Mouse (Mus musculus): ENCODE measurements around the gene Cyp2t4. TPM values are rescaled to one million over a fixed set of nuclear protein-coding genes. Genes with fewer than 3 reads are reported as not detected.

Cyp2t4 gene
- total and polyA plus RNA-seq, 3 experiments: not detected

DNA sequence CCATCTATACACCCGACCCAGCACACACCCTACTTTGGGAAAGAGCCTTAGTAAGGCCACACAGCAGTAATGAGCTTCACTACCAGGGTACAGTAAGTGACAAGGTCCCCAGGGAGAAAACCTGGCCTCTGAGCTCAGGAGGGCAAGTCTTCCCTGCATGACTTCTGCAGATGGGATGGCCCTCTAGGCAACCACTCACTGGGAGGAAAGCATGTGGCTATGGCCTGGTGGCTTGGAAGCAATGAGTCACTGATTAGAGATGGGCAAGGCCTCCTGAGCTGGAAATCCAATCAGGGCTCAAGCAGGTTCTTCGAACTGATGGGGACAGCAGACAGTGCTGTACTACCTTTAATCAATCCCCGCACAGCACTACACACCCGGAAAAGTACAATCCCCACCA lies 8.2 kb downstream of the Cyp2t4 start:
- peak; percentile 76 for DNase-seq

DNA sequence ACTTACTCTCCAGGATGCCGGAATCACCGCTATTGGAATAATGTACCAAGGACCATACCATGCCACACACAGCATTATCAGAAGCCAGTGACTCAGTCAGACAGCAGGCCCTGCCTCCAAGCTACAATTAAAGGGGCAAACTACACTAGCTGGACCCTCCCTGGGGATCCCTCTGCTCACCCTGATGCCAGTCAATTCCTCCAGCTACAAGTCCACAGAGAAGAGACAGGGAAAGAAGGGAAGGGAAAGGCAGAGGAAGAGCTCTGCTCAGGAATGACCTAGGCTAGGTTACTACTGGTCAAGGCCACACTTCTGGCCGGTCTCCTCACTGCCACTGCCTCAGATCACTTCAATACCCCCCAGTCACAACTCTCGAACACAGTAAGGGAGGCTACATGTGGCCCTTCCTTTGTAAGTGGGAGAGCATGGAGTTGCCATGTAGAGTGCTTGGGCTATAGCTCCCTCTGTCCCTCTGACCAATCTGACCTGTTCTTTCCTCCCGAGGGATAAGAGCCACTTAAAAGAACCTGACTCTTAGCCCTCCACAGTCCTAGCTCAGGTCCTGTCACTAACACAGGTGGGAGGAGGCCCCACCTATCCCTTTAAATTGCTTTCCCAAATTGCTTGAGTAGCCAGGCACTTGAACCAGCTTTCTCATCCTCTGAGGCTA lies 9.4 kb downstream of the Cyp2t4 start:
- DNase-seq: peak; percentile 62

DNA sequence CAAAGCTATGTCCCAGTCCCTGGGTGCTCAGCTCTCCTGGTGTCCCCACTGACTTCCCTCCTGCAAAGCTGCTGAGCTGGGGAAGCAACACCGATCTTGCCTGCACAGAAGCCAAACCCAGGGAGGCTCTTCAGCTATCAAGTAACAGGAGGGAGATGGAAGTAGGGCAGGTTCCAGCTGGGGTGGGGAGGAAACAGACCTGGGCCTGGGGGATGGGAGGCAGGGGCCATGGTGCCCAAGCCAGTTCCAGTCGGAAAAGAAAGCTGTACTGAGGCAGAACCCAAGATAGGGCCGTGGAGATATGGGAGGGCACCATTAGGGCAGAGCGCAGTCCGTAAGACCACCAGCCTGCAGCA lies 9.9 kb downstream of the Cyp2t4 start:
- DNase-seq: no peak

DNA sequence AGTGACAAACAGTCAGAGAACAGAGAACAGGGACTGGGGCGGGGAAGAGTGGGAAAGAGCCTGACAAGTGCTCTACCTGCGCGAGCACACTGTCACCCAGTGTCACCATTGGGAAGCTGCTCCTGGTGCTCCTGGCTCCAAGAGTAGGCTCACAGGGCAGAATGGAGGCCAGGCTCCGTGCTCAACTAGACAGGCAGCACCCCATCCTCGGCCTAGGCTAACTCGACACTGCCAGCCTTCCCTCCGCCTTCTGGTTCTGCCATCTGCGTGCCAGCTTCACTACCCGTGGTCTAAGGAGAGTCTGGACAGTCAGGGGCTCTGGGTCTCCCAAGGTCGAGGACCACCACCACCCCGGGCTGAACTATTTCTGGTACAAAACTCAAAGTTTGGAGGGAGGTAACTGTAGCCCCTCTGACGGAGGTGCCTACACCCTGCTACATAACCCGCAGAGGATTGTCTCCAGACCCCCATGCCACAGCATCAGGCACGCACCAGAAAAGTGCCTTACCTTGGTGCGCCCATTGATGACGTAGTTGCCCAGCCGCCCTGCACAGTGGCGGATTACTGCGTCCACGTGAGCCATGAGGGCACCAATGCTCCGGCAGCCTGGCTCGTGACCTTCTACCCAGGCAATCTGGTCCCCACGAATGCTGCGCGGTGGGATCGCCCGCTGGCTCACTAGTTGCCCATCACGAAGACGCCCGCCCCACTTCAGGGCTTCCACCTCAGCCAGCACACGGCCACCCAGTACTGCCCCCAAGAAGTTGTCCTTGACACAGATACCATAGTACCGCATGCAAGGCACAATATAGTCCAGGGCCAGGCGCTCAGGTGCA lies 10.8 kb downstream of the Cyp2t4 start:
- peak; percentile 77 for DNase-seq

DNA sequence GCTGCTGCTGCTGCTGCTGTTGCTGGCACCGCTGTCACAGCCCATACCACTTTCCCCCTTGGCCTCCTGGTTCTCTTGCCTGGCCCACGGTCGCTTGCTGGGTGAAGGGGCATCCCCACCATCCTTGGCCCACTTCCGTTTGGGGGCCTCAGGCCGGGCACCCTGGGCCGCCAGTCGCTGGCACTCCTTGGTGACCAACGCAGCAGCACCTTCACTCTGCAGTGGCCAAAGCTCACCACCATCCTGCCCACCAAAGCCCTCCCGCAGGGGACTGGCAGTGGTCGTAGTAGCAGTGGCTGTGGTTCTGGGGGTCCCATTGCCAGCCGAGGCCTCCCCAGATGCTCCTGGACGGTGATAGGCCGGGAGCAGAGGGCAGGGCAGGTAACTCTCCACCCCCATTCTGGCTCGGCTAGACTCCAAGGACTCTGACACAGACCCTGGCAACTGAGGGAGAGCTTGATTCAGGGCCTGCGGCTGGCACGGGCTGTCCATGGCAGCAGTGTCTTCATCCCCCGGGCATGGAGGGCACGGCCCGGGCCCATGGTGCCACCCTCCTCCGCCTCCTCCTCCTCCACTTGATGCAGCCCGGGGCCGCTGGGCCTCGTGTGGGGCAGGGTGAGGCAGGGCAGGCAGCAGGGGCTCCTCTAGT lies 11.6 kb downstream of the Cyp2t4 start:
- peak; percentile 94 for DNase-seq

DNA sequence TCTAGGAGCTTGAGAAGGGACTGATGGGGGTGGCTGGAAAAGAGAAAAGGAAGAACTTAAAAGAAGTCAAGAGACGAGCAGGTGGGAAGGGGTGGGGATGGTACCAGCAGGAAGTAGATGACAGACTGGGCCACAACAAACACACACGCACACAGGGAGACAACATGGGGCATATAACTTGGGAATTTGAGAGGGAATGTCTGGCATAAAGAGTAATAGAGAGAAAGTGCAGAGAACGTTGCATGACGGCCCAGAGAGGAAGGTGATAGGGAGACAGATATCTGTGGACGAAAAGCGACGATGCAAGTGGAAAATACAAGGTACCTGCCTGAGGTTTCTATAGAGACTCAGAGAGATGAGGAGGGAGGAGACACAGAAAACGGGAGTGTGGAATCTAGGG lies 12.2 kb downstream of the Cyp2t4 start:
- no peak for DNase-seq

DNA sequence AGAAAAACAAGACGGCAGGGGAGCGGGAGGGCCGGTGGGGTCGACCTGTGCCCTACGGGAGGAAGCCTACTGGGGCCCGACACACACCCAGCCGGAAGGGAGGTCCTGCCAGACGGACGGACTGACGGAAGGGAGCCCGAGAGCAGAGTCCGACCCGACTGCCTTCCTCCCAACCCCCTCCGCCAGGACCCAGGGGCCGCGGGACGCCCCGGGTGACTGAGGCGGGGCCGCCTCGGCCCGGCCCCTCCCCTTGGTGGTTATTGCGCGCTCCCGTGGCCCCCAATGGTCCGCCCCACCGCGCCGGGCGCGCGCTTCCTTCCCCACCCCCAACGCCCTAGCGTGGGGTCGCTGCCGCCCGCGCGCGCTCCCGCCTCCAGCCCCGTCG lies 12.7 kb downstream of the Cyp2t4 start:
- peak; percentile 97 for DNase-seq

DNA sequence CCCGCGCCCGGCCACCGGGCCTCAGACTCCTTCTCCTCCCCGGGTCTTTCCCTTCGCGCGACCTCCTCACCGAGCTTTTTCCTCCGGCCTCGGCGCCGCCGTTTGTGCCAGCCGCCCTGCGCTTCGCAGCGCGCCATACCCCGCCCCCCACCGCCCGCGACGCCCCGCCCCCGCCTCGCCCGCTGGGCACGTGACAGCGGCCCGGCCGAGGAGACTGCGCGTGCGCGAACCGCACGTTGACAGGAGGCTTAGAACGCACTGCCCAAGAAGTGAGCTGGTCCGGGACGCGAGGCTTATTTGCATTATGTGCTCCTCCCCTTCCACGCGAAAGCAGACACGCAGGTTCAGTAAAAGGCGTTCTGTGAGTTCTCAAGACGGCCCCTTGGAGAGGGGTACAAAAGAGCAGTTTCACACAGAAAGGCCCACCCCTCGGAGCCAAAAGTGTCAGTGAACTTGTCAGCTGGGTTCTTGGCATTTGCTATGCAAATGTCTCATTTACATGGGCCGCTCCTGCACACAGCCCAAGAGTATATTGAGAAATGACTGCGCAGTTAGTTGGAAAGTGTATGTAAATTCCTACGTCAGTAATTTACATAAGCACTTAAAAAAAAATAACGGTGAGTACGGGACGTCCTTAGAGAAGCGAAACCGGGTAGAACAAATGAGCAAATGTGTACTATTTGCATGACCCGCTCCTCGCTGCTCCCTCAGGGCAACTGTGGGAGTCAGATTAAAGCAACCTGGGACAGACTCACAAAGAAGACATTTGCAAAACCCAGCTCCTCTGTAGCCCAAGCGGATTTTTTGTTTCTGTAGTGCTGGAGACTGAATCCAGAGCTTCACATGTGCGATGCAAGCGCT lies 13.3 kb downstream of the Cyp2t4 start, which contains the start of gene Egln2:
TSS of gene Egln2 (minus strand) at position 189 of the 861 bp plus-strand sequence.
- peak; percentile 97 for DNase-seq

DNA sequence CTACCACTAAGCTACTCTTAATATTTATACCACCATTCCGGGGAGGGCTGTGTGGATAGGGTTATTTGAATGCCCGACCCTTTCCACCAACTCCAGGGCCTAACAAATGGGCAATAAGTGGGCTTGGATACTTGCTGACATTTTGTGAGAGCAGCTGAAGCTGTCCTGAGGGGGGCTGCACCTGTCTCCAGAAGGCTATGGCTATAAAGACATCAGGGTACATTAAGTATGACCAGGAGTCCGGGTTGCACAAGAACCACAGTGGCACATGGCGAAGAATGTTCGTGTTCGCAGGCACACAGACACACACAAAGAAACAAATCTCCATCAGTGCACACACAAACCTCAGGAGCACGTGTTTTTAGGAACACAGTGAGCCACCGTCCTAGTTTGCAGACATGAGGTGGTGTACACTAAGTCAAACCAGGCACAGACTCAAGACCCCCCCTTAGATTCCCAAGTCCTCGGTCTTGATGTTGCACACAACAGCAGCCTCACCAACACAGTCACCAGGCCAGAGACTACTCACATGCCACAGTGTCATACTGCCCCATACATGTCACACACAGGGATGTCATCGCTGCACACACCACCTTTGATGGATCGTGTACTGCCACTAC lies 14.1 kb downstream of the Cyp2t4 start:
- no peak for DNase-seq

DNA sequence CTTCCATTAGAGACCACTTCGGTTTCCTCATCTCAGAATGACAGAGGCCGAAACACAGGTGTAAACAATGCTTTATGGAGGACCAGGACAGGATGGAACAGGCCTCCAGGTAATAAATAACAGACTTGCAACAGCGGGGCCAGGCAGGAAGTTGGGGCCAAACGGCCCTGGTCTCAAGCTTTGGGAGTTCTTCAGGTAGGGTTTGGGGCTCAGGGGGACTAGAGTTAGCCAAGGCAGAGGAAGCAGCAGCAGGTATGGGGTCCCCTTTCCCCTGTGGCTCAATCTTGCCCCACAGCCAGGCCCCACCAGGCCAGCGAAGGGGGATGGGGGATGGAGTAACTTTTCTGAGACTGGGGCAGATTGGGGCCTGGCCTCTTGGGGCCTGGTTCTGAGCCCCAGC lies 14.9 kb downstream of the Cyp2t4 start:
- DNase-seq: no peak

DNA sequence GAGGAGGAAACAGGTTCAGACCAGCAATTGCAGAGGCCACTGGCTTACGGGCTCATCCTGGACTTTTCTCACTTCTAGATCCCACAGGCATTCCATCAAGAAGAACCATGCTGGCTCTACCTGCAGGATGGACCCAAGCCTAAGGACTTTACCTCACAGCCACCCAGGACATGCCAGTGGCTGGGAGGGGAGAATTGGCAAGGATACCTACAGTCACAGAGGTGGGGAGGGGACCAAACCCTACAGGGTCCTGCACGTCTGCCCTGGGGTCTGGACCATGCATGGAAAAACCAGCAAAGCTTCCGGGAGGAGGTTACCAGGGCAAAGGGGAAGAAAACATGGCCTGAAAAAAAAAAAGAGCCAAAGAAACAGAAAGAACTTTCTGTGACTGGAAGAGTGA lies 17.5 kb downstream of the Cyp2t4 start:
- DNase-seq: no peak

DNA sequence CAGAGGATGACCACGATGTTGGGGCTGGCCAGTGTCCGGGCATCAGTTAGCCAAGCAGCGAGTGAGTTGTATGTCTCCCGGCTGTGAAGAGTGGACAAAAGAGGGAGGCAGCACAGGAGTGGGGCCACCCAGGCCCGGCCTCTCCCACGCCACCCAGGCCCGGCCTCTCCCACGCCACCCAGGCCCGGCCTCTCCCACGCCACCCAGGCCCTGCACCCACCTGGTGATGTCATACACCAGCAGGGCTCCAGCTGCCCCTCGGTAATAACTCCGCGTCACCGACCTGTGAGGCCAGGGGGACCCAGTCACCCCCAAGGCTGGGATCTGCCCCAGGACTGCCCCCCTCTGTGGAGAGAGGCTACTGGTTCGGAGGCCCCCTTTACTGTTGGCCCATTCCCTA lies 21.0 kb downstream of the Cyp2t4 start:
- DNase-seq: no peak

DNA sequence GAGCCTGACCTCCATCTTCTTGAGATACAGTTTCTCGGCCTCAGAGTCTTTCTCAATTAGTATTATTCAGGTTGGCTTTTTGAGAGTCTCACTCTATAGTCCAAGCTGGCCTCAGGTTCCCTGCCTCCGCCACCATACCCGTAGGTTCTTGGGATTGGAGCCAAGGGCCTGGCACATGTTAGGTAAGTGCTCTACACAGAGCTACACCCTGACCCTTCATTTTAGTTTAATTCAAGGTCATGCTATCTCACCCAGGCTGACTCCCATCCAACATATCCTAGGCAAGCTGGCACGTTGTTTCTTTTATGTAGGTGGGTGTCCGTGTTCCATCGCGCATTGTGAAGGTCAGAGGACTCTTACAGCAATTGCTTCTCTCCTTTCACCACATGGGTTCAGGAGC lies 21.4 kb downstream of the Cyp2t4 start:
- no peak for DNase-seq

DNA sequence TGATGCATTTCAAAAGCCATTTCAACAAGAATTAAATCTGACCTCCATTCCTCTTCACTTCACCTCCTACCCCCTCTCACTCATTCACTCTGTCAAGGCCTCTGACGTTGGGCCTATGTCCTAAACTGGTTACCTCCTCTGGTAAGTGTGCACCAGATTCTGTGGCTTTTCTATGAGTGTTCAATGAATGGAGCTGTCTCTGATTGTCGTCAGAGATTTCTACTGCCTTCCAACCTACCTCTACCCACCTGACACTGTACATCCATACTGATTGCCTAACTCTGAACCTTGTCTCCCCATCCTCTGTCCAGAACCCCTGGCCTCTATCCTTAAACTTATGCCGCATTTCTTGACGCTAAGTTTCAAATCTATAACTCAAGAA lies 24.4 kb downstream of the Cyp2t4 start:
- no peak for DNase-seq

DNA sequence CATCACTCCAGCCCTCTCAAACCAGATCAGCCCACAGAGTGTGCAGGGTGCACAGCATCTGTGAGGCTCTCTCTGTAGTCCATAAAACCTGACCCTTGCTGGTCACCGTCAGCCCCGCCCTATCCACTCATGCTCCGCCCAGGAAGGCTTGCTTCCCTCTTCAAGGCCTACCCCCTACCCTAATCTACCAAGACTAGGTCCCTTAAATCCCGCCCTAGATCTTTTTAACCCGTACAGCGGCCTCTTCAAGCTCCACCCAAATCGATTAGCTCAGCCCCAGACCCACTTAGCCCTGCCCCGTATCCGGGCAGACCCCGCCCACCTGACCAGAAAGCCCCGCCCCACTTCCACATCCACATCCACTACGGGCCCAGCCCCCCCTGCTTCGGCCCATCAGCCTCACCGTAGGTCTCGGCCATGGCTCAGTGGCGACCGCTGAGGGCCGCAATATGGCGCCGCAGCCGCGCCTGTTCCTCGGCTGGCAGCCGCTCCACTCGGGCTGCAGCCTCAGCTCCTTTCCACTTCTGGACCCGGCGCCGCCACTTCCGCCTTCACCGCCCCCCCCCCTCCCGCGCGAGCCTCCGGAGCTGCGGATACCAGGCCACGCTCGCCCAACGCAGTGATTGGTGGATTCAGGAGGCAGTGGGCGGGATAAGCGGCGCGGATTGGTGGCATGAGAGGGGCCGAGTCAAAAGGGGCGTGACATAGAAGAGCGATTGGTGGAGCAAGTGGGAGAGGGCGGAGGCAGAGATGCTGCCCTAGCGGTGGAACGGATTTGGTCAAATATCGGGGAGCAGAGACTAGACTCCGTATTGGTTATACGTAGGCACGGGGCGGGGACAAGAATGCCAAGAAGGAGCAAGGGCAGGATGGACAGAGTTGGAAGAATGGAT lies 25.1 kb downstream of the Cyp2t4 start, which contains the start of gene Rab4b:
TSS of gene Rab4b (minus strand) at position 573 of the 893 bp plus-strand sequence.
- DNase-seq: peak; percentile 99

DNA sequence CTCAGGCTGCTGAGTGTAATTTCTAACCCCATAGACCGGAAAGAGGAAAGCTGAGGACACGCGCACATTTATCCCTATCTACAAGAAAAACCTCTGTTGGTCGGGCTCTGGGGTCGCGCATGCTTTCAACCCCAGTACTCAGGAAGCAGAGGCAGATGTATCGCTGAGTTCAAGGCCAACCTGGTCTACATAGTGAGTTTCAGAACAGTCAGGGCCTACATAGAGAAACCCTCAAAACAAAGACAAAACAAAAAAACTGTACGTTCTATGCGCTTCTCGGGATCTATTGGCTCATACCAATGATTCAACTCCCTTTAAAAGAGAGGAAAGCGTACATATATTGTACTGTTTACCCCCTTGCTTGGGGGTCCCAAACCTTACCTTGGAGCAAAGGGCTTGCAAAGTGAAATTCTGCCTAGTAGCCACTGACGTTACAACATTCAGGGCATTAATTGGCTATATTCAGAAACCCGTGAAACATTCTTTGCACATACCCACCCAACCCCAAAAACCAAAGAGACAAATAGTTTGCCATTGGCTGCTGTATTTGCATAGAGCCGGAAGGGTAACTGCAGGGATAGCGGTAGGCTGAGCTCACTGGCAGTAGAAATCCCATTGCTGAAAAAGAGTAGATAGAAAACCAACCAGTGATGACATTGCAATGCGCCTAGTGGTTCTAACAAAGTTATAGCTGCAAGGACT lies 25.9 kb downstream of the Cyp2t4 start:
- no peak for DNase-seq

DNA sequence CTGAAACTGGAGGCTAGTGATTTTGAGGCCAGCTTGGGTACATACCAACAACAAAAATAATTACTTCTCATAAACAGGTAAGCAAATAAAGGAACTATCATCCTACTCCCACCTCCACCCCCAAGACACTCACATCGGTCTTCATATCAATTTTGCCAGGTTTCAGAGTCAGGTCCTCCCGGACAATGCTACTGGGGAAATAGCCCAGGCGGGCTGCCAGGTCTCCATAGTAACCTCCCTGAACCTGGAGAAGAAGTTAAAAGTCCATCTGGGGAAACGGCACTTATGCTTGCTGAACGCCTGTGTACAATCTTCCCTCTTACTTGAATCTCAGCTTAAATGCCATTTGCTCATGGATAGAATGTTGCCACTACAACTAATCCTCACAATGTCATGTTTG lies 26.5 kb downstream of the Cyp2t4 start:
- peak; percentile 72 for DNase-seq

DNA sequence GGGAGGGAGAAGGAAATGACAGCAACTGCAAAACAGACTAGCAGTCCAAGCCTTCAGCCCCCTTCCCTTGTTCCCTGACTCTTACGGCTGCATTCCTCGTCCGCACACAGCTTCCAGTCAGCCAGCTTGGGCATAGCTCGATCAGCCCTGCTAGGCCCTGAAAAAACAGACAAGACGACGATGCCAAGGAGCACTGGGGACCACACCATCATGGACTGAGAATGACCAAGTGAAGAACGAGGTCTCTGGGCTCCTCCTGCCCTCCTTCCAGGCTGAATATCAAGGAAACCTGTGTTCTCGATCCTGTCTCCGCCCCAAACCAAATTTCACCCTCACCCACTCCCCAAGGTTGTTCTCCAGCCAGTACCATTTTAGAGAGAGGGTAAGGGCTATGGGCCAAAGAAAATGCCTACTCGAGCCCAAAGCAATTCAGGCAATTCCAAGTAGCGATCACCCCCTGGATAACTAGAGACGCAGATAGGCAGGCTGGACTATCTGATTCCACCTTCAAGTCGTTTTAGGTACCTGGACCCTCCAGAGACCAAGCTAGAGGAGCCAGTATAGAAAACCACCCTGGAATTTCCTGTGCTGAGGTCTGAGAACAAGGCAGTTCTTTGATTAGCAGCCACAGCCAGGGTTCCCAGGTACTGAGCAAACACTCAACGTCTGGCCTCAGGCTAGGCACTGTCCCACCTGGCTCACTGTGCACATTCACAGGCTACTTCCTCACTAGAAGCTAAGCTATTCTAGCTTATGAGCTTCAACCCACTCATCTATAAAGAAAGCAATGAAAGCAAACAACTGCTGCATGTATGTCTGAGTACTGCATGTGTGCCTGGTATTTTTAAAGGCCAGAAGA lies 27.6 kb downstream of the Cyp2t4 start, which contains the start of the genes Gm21983 and Mia:
TSS of gene Gm21983 (minus strand) at position 250 of the 859 bp plus-strand sequence.
TSS of gene Mia (minus strand) at position 321 of the 859 bp plus-strand sequence.
- no peak for DNase-seq

DNA sequence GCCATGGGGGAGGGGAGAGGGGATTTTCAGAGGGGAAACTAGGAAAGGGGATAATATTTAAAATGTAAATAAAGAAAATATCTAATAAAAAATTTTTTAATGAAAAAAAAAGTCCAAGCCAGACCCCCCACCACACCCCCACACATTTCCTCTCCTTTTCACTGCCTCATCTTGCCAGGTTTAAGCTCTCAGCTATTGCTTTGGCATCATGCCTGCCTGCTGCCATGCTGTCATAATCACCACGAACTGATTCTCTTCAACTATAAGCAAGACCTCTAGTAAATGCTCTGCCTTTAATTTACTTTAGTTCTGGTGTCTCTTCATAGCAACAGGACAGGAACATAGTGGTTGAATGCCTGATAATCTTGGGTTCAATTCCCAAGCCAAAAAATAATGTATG lies 29.0 kb downstream of the Cyp2t4 start:
- DNase-seq: no peak

All from adrenal gland, adult 2 months (tissue).